Mouse (Mus musculus): ENCODE results near the gene As3mt.
"Not testable (repeated sequence)": the region's sequence is repeated elsewhere in the genome, so short reads cannot be mapped to it uniquely, and the experiment has no call there.

As3mt gene

DNA sequence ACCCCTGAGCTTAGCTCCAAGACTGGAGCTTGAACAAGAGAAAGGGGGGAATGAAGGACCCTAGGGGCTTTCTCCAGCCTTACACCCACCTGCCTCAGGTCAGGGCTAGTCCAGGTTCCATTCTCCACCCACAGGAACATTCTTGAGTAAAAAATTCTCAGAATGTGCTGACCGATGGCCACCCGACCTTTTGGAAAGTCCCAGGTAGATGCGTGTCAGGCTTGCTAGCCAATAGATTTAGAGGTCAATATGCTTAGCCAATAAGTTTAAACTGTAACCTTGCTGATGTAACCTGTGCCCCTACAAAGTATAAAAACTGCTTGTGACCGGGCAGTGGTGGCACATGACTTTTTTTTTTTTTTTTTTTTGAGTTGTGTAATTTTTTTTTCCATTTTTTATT lies 49.0 kb downstream of the As3mt start:
- DNase-seq, result no peak

DNA sequence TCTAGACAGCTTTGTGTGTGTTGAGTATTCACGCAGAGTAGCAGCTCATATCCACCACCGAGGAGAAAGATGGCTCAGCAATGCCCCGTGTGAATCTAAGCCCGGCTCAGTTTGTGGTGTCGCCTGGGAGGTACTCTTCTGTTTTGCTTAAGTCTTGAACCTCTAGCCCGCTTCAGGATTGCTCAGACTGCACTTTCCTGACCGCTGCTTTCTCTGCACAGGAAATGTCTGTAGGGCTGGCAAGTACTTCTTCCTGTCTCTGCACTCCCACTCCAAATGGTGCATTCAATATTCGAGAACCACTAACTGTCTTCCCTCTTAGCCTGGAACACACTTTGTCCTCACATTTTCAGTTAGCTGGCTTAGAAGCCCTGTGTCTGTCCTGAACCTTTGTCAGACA lies 51.8 kb downstream of the As3mt start:
- no peak for DNase-seq

DNA sequence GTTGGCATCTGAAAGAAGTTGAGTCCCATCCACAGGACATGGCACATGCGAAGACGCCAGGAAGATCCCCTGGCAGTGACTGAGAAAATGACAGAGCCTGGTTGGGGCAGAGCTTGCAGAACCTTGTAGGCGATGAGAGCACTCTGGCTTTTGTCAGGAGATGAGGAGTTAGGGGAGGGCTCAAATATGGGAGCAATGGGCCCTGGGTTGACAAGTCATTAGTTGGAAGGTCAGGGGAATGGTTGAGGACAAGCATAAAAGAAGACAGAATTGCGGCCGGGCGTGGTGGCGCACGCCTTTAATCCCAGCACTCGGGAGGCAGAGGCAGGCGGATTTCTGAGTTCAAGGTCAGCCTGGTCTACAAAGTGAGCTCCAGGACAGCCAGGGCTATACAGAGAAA lies 52.7 kb downstream of the As3mt start:
- not testable (repeated sequence) for DNase-seq

DNA sequence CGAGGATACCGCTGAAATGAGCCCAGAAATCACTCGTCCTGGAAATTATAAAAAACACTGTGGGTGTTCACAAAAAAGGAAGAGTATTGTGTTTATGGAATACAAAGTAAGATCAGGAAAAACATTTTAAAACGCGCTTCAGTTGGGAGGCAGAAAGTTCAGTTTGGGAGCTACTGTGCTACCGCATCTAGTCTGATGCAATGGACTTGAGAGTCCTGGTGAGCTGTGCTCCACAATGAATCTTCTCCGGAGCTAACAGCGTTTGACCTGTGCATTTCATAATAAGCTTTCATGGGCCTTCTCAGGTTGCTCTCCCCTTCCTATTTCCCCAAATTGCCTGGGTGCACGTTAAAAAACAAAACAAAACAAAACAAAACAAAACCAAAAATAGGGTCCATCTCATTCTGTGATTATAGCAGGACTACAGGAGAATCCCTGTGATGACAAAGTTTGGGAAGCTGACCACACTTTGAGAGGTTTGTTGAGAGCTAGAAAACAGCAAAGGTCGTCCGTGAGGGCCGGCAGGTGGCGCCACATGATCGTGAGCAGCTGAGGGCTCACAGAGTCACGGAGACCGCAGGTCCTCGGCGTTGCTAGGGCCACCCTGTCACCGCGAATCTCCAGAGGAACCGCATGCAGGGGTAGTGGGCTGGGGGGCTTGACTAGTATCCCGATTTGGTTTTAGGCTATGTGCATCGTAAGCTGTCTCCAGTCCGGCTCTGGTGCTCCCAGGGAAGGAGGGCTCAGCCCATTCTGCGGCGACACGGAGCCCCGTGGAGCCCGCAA lies 53.3 kb downstream of the As3mt start:
- peak; percentile 91 to 94 for DNase-seq

DNA sequence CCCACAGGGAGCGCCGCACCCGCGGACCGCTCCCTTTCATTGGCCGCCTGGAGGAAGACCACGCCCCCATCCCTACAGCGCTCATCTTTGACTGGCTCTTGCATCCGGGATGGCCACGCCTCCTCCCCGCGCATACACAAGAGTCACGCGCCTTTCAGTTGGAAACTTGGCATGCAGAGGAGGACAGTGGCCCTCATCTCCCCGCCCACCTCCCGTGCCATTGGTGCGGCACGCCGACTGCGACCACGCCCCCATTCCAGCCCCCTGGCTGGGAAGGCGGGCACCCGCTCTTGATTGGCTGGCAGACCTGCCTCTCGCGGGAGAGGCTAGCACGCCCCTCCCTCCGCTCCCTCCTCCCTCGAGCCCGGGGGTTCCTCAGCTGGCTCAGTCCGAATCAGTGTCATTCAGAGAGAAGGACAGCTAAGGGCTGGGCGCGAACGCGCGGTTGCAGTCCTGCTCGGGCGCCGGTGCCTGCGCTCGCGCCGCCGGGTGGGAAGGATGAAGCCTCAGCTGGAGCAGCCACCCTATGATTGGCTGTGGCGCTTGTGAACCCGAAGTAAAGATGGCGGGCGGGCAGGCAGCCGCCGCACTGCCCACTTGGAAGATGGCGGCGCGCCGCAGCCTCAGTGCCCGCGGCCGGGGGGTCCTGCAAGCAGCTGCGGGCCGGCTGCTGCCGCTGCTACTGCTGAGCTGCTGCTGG lies 54.1 kb downstream of the As3mt start, which contains the start of gene Cnnm2:
Cnnm2 (plus strand) TSS at position 350 of the 700 bp plus-strand sequence.
- peak; percentile 99 to 100 for DNase-seq

DNA sequence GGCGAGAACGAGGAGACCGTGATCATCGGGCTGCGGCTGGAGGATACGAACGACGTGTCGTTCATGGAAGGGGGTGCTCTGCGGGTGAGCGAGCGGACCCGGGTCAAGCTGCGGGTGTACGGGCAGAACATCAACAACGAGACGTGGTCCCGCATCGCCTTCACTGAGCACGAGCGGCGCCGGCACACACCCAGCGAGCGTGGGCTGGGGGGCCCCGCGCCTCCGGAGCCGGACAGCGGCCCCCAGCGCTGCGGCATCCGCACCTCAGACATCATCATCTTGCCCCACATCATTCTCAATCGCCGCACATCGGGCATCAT lies 54.7 kb downstream of the As3mt start:
- no peak for DNase-seq

DNA sequence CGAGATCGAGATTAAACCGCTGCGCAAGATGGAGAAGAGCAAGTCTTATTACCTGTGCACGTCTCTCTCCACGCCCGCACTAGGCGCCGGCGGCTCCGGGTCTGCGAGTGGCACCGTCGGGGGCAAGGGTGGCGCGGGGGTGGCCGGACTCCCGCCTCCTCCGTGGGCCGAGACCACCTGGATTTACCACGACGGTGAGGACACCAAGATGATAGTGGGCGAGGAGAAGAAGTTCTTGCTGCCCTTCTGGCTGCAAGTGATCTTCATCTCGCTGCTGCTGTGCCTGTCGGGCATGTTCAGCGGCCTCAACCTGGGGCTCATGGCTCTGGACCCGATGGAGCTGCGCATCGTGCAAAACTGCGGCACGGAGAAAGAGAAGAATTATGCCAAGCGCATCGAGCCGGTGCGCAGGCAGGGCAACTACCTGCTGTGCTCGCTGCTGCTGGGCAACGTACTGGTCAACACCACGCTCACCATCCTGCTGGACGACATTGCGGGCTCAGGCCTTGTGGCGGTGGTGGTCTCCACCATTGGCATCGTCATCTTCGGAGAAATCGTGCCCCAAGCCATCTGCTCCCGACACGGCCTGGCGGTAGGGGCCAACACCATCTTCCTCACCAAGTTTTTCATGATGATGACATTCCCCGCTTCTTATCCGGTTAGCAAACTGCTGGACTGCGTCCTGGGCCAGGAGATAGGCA lies 55.2 kb downstream of the As3mt start:
- DNase-seq, result peak; percentile 51 to 57

DNA sequence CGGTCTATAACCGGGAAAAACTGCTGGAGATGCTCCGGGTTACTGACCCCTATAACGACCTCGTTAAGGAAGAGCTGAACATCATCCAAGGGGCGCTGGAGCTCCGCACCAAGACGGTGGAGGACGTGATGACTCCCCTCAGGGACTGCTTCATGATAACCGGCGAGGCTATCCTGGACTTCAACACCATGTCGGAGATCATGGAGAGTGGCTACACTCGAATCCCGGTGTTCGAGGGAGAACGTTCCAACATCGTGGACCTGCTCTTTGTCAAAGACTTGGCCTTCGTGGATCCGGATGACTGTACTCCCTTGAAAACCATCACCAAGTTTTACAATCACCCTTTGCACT lies 55.7 kb downstream of the As3mt start:
- peak in 1 of 2 experiments; percentile 41 for DNase-seq

DNA sequence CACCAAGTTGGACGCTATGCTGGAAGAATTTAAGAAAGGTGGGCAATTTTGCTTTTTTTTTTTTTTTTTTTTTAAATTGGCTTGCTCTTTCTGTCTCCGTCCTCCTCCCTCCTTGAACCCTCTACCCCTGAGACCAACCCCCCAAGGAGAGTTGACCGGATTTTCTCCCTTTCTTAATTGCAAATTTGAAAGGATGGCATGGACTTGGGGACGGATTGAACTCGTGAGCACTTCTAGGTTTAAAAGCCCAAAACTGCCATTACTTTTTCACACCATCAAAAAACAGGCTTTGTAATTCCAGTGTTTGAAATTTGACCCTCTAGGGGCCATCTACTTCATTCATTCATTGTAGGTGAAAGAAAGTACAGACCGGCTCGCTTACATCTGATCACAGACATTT lies 56.1 kb downstream of the As3mt start:
- peak in 1 of 2 experiments; percentile 25 for DNase-seq

DNA sequence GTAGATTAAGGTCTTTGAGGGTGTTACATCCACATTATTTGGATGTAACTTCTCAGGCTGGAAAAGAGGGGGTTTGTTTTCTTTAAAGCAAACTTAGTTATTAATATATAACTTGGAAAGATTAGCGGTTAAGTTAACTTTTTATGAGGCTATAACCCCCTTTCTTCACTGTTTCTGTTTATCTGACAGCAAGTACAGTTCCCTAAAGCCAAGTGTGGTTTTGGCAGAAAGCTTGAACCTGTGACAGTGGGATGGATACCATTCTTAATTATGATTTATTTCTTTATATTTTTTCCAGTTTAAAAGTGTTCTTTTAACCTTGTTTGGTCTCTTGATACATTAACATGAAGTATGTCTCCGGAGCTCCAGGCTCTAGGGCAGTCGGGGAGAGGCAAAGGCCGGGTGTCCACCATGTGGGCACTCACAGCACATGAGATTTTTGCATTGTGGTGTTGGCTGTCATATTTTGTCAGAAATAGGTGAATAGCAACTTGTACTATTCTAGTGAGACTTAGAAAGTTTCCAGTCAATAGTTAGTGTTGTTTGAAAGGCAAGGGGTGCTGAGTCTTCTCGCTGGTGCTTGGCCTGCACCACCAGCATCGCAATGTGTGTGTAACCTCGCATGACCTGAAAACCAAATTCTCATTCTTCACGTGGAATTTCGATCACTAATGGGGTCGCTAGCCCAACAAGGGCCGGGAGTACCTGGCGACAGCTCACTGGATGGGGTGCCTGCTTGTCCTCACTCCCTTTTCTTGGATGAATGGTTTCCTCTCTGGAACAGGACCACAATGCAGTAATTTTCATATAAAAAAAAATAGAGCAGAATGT lies 56.9 kb downstream of the As3mt start:
- DNase-seq, result no peak

DNA sequence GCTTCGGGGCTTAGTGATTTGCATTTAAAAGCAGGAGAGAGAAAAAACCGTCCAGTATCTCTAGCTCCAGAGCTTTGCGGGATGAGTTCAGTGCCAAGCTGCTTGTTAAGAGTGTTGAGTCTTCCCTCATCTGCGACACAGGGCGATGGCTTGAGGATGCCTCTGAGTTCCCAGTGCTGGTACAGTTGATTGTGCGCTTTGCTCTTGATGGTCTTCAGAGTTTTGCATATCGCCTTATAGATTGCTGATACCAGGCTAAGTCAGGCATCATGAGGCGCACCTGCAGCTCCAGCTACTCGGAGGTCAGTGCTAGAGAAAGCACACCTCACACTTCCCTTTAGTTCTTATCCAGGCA lies 57.5 kb downstream of the As3mt start:
- DNase-seq, result peak in 1 of 2 experiments; percentile 30

DNA sequence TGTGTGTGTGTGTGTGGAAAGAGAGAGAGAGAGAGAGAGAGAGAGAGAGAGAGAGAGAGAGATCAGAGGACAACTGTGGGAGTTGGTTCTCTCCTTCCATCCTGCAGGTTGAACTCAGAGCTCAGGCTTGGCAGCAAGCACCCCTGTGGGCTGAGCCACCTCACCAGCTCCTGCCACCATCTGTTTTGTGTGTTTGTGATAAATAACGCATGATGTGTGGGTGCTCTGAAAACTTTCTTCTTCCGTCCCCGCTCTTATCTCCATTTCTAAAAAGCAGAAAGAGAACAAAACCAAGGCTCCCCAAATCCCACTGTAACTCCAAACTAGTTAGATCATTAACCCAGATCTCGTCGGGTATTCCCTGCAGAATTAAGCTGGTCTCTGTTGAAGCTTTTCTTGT lies 58.9 kb downstream of the As3mt start:
- peak; percentile 34 to 46 for DNase-seq

DNA sequence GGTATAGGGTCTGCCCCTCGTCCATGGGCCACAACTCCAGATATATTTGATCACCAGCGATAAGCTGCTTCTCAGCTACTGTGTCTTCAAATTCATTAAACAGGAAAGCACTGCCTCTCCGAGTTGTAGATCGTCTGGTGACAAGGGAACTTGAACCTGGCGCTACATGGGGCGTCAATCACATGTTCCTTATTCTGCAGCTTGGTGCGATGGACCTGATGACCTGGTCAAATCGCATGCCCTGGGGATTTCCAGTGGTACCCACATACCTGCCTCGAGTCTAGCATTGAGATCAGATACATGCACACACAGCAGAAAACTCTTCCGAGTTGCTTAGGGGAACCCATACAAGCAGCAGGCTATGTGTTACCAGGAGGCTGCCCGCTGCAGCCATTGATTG lies 62.5 kb downstream of the As3mt start:
- no peak for DNase-seq

DNA sequence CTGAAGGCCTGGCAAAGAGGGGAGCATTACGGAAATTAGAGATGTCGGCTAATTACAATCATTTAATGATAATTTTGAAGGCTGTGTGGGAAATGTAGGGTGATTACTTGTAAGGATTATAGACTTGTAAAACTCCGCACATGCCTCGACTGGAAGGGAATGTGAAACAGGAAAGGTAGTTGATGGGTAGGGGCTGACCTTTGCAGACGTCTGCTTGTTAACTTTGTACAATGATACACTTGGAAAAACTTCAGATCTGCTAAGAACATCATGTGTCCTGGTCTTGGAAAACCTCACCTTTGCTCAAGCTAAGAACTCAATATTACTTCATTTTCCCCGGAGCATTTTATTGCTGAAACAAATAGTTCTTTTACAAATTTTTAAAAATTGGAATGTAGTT lies 64.5 kb downstream of the As3mt start:
- no peak for DNase-seq

DNA sequence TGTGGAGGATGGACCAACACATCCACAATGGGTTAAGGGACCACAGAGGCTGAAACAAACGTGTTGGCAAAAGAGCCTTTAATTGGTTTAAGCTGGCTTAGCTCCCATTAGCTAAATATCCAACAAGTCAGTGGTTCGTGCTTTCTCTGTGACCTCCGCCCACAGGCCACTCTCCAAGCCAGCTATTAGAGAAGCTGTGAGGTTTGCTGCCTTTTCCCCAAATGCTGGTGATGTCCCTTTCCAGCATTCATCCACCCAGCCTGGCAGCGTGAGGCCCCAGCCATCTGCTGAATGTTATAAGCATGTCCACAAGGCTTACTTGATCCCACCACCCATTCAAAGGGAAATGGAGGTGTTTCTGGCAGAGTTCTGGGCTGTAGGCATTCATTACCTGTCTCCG lies 69.1 kb downstream of the As3mt start:
- no peak for DNase-seq

DNA sequence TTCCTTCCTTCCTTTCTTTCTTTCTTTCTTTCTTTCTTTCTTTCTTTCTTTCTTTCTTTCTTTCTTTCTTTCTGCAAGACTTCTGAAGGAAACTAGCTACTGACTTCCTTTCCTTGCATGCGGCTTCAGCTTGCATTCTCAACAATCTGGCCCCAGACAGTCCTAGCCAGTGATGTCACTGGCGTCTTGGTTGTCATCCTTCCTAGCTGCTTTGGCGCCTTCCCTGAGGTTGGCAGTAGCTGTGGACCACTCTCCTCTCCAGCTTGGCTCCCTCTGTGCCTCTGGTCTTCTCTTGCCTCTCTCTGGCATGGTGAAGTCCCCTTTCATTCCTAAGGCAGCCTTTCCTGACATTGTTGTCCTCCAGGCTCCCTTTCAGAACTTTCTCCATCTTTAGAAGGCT lies 69.6 kb downstream of the As3mt start:
- DNase-seq, result no peak

DNA sequence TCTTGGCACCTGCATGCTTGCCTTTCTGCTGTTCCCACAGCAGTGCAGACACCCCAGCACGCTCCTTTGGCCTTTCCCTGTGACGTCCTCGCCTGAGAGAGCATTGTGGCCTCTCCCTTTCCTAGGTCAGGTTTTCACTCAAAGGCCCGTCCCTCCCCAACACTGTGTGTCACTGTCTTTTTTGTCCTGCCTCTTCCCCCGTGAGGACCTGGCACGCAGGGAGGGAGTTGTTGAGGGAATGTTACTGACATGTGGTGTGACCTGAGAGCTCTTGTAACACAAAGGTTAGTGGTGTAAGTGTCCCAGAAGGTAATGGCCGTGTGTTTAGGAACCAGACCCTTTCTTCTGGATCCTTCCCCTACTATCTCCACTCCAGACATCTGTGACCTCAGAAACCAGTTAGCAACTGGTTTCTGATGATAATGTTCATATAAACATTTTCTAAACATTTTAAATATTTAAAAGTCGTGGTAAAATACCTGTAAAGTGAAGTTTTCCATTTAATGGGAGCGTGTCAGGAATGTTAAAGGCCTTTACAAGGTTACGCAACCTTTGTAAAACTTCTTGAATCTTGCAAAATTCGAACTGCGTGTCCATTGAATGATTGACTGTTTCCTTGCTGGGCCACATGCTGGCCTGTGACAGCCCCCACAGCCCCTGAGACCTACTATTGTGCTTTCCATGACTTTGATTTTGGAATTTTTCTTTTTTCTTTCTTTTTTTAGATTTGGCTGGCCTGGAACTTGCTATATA lies 70.8 kb downstream of the As3mt start:
- no peak for DNase-seq

DNA sequence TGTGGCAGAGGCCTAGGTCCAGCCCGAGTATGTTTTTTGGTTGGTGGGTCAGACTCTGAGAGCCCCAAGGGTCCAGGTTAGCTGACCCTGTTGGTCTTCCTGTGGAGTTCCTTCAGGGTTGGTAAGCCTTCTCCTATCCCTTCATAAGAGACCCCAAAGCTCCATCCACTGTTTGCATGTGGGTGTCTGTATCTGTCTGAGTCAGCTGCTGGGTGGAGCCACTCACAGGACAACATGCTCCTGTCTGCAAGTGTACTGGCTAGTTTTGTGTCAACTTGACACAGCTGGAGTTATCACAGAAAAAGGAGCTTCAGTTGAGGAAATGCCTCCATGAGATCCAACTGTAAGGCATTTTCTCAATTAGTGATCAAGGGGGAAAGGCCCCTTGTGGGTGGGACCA lies 71.9 kb downstream of the As3mt start:
- not testable (repeated sequence) for DNase-seq

DNA sequence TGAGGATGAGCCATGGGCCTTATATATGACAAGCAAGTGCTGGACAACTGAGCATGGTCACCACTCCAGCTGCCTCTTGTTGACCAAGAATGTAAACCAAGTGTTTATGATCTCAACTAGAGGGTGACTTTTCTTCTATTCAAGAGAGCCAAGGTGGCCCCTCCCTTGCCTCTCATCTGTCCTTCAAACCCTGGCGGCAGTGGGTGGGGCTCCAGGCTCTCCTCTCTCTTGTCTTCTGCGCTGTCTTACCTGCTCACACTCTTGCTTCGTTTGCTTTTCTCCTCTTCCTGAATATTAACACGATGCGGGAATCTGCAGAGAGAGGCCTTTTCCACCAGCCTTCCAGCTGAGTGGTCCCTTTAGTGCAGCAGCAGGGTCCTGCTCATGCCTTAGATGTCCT lies 76.8 kb downstream of the As3mt start:
- no peak for DNase-seq

DNA sequence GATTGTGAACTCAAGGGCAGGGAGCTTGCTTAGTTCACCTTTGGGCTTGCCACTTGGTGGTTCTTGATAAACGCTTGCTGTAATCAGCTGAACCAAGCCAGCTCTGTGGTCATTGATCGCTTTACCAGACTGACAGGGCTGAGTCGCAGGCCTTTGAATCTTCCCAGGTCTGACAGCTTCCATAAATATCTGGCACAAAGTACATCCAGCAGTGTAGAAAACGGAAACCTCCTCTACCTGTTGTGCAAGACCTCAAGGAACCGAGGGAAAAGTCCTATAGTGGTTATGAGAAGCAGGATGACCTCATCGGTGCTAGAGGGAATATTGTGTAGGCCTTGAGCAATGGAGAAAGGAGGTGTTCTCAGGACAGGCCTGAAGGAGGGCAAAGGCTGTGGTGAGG lies 77.2 kb downstream of the As3mt start:
- DNase-seq, result no peak

DNA sequence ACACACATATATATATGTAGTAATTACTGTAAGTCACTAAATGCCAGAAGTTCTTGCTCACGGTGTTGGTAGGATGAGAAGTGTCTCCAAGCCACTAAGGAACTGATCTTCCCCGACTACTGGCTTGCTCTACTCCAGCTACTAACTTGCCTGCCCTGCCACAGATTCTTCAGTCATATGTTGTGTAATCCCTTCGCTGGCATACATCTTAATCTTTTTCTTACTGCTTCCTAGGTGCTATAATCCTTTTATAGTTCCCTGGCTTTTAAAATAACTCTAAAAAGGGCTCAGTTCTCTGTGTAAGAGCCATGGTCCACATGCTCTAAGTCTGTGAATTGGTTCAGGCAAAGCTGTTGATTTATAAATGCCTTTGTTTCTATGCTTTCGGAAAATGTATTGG lies 78.4 kb downstream of the As3mt start:
- DNase-seq, result no peak

DNA sequence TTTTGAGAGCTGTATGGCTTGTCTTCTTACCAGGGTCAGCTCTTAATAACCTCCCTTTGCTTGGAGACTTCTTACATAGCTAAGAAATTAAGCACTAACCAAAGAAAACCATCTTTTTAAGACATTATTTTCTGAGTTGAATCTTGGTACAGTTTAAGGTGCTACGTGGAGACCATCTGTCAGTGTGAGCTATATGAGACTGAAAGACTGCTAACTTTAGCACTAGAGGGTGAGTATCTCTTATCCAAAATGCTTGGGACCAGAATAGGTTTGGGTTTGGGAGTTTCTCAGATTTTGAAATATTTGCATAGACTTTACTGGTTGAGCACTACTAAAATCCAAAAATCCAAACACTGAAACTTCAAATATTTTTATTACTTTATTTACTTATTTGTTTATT lies 82.5 kb downstream of the As3mt start:
- no peak for DNase-seq
